Mouse (Mus musculus) ES-Bruce4 (cell line): ENCODE measurements around the gene Ttc25. TPM values are rescaled to one million over a fixed set of nuclear protein-coding genes. Genes with fewer than 3 reads are reported as not detected.

Experiments used
- H3K27ac ChIP-seq: 2 replicates; pipeline ENCODE4 v1.5.1; 2012; ENCODE audit warnings: low read length, inconsistent platforms; ENCODE audit not compliant: insufficient read depth
- H3K27me3 ChIP-seq: 2 replicates; pipeline ENCODE4 v1.6.1; 2012; ENCODE audit warnings: mild to moderate bottlenecking, low read length, inconsistent platforms; ENCODE audit not compliant: control insufficient read depth, poor library complexity, insufficient read depth, severe bottlenecking
- H3K36me3 ChIP-seq: 2 replicates; pipeline ENCODE4 v1.6.1; 2012; ENCODE audit warnings: inconsistent platforms, mild to moderate bottlenecking, low read length, moderate library complexity; ENCODE audit not compliant: control insufficient read depth, poor library complexity, insufficient read depth, severe bottlenecking
- H3K4me1 ChIP-seq: one replicate; pipeline ENCODE4 v1.8.1; 2011; ENCODE audit warnings: low read length; ENCODE audit not compliant: control insufficient read depth, insufficient read depth
- H3K4me3 ChIP-seq: 2 replicates; pipeline ENCODE4 v1.5.1; 2011; ENCODE audit warnings: low read depth, mild to moderate bottlenecking, low read length
- H3K9ac ChIP-seq: 2 replicates; pipeline ENCODE4 v1.6.1; 2012; ENCODE audit warnings: low read depth, mild to moderate bottlenecking, inconsistent platforms; ENCODE audit not compliant: poor library complexity, severe bottlenecking
- H3K9me3 ChIP-seq: replicated peaks from 2 replicates; pipeline ENCODE4 v1.6.1; 2012; ENCODE audit warnings: mild to moderate bottlenecking, low read length, inconsistent platforms; ENCODE audit not compliant: control insufficient read depth, poor library complexity, insufficient read depth, severe bottlenecking
- CTCF ChIP-seq: IDR thresholded peaks from one replicate; pipeline ENCODE4 v1.8.1; 2011; ENCODE audit warnings: low read depth, low read length
- EP300 ChIP-seq: IDR thresholded peaks from 2 replicates; pipeline ENCODE4 v1.6.1; 2011; ENCODE audit warnings: low read depth, low read length; ENCODE audit not compliant: insufficient read depth
- POLR2A ChIP-seq: IDR thresholded peaks from one replicate; pipeline ENCODE4 v1.8.1; 2011; ENCODE audit warnings: low read length; ENCODE audit not compliant: insufficient read depth
- polyA plus RNA-seq: library from polyadenylated mRNA; stranded (reverse); fragments of >200 nt; gene quantifications from 2 replicates; pipeline ENCODE4 v1.2.4, GENCODE M21; 2011; ENCODE audit warnings: low read depth; ENCODE audit not compliant: missing spikeins, insufficient read depth, insufficient read length

Gene Ttc25
- polyA plus RNA-seq, 1 experiment, result 2.5 TPM

GRCm38 (mm10) chr11:100526052-100526816 is 19.2 kb upstream of the Ttc25 start:
- Histone ChIP-seq H3K27ac (no peak overlapping the region), H3K27me3 (no peaks in the 10 kb centered on the region), H3K4me1 (peaks cover 4% of the 10 kb centered on the region), H3K9ac (peak overlapping the region; percentile 94), H3K9me3 (no peaks in the 10 kb centered on the region), H3K36me3 (peaks cover 26% of the 10 kb centered on the region), H3K4me3 (peak overlapping the region; percentile 93)
- TF ChIP-seq CTCF (no peak), POLR2A (no peak), EP300 (no peak)

DNA sequence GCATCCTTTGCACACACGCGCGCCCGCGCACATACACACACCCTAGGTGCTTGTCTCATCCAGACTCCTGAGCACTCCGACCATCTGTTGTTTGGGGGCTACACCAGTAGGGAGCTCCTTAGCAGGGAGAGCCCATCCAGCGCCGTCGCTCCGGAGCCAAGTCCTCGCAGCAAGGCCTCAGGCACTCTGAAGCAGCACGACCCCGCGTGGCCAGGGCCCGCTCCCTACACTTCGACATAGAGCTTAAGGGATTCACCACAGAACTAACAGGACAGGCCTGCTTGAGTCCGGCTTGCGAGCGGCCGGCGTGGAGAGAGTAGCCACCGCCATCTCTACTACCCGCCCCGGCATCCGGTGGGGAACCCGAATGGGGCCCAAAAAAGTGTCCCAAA is 18.3 kb upstream of the Ttc25 start:
- TF ChIP-seq CTCF (no peak), POLR2A (no peak), EP300 (no peak)
- no peaks in the 10 kb centered on the region for H3K9me3 ChIP-seq
- H3K9ac ChIP-seq, result peak overlapping the region; percentile 94
- peak overlapping the region; percentile 93 for H3K4me3 ChIP-seq
- peaks cover 4% of the 10 kb centered on the region for H3K4me1 ChIP-seq
- H3K27me3 ChIP-seq, result no peaks in the 10 kb centered on the region
- H3K36me3 ChIP-seq, result peaks cover 18% of the 10 kb centered on the region
- H3K27ac ChIP-seq, result peak overlapping the region; percentile 57; the same call in 1 of the 2 replicates

- H3K27me3 ChIP-seq, result no peaks in the 10 kb centered on the region
- peaks cover 11% of the 10 kb centered on the region for H3K36me3 ChIP-seq
- peak within 1 kb of the TSS; percentile 93 for H3K4me3 ChIP-seq
- TF ChIP-seq CTCF (no peak), POLR2A (peak; percentile 98)
- H3K9ac ChIP-seq, result peak within 1 kb of the TSS; percentile 94
- H3K27ac ChIP-seq, result peak within 1 kb of the TSS; percentile 87
- H3K9me3 ChIP-seq, result no peaks in the 10 kb centered on the region
- H3K4me1 ChIP-seq, result peaks cover 4% of the 10 kb centered on the region
These were observed 17.7 kb upstream of the Ttc25 start, which contains the start of gene Acly for GRCm38 (mm10) chr11:100527458-100528374. TSS of gene Acly (minus strand) at chr11:100528000.

- peaks cover 4% of the 10 kb centered on the region for H3K4me1 ChIP-seq
- peak overlapping the region; percentile 87 for H3K27ac ChIP-seq
- no peak for TF ChIP-seq EP300
- TF ChIP-seq POLR2A, result no peak
- no peak for TF ChIP-seq CTCF
- no peaks in the 10 kb centered on the region for H3K9me3 ChIP-seq
- peak overlapping the region; percentile 48 for H3K9ac ChIP-seq
- H3K36me3 ChIP-seq, result peaks cover 3% of the 10 kb centered on the region
- H3K4me3 ChIP-seq, result peak overlapping the region; percentile 67
- H3K27me3 ChIP-seq, result no peaks in the 10 kb centered on the region
These were observed 16.8 kb upstream of the Ttc25 start for GRCm38 (mm10) chr11:100528375-100529165.

GRCm38 (mm10) chr11:100533871-100534270 is 11.5 kb upstream of the Ttc25 start:
- peaks cover 1% of the 10 kb centered on the region; the same call in 1 of the 2 replicates for H3K27me3 ChIP-seq
- peak overlapping the region; percentile 82 for H3K27ac ChIP-seq
- H3K4me3 ChIP-seq, result no peak overlapping the region

More at GRCm38 (mm10) chr11:100533871-100534270, 11.5 kb upstream of the Ttc25 start:
- H3K4me1 ChIP-seq, result peaks cover 5% of the 10 kb centered on the region
- TF ChIP-seq POLR2A (no peak), EP300 (peak; percentile 58; the same call in 1 of the 2 replicates)
- no peak overlapping the region for H3K9ac ChIP-seq
- H3K36me3 ChIP-seq, result no peaks in the 10 kb centered on the region
- peaks cover 12% of the 10 kb centered on the region for H3K9me3 ChIP-seq
